Mouse (Mus musculus) liver, postnatal 0 days (tissue): Measurements from ENCODE around the gene Flrt1. TPM values are rescaled to one million over a fixed set of nuclear protein-coding genes. Genes with fewer than 3 reads are reported as not detected.

Source experiments
- ATAC-seq: fragments of 200-750 bp; cut with Nextera tagmentation; 2 replicates; pipeline ENCODE4 v1.8.0; 2017; ENCODE audit warnings: mild to moderate bottlenecking, moderate library complexity
- DNase-seq: peaks from one replicate; pipeline ENCODE4 v3.0.0-alpha.2; 2016
- H3K27ac ChIP-seq: fragments of 300-500 bp; sonication (generic); 2 replicates; pipeline ENCODE4 v1.5.1; 2014; ENCODE audit warnings: antibody characterized with exemption, moderate library complexity, mild to moderate bottlenecking, low read depth
- H3K27me3 ChIP-seq: fragments of 300-500 bp; sonication (generic); 2 replicates; pipeline ENCODE4 v1.6.1; 2014; ENCODE audit warnings: low read length, control low read depth, mixed read lengths; ENCODE audit not compliant: insufficient read depth
- H3K36me3 ChIP-seq: fragments of 300-500 bp; sonication (generic); replicated peaks from 2 replicates; pipeline ENCODE4 v1.6.1; 2014; ENCODE audit warnings: mild to moderate bottlenecking, control low read depth, low read length, moderate library complexity, mixed read lengths; ENCODE audit not compliant: insufficient read depth
- H3K4me1 ChIP-seq: fragments of 300-500 bp; sonication (generic); 2 replicates; pipeline ENCODE4 v1.6.1; 2014; ENCODE audit warnings: antibody characterized with exemption, mild to moderate bottlenecking, control low read depth; ENCODE audit not compliant: insufficient read depth
- H3K4me2 ChIP-seq: fragments of 300-500 bp; sonication (generic); 2 replicates; pipeline ENCODE4 v1.6.1; 2014; ENCODE audit warnings: low read depth, mild to moderate bottlenecking, low read length, moderate library complexity, mixed read lengths
- H3K4me3 ChIP-seq: fragments of 300-500 bp; sonication (generic); 2 replicates; pipeline ENCODE4 v1.5.1; 2014; ENCODE audit warnings: low read depth, low read length
- H3K9ac ChIP-seq: fragments of 300-500 bp; sonication (generic); replicated peaks from 2 replicates; pipeline ENCODE4 v1.6.1; 2014; ENCODE audit warnings: mild to moderate bottlenecking, moderate library complexity
- H3K9me3 ChIP-seq: fragments of 300-500 bp; sonication (generic); 2 replicates; pipeline ENCODE4 v1.6.1; 2016; ENCODE audit warnings: mild to moderate bottlenecking, control low read depth, low read length, mixed read lengths
- CTCF ChIP-seq: sonication (generic); IDR thresholded peaks from 2 replicates; pipeline ENCODE4 v1.5.1; 2016; ENCODE audit warnings: antibody characterized with exemption, low read depth
- EP300 ChIP-seq: IDR thresholded peaks from 2 replicates; pipeline ENCODE4 v1.6.1; 2016; ENCODE audit warnings: antibody characterized with exemption, low read depth, mild to moderate bottlenecking
- WGBS: fragments of 180-500 bp; shearing (Covaris S2); extraction: QIAGEN DNeasy Blood & Tissue Kit; methylation state at CpG from one replicate; pipeline ENCODE4 v1.1.7; 2014; ENCODE audit not compliant: insufficient replicate concordance; 5-methylcytosine and 5-hydroxymethylcytosine counted together
- polyA plus RNA-seq: library from polyadenylated mRNA; unstranded; fragments of >200 nt; fragmentation: Nextera tagmentation; extraction: Ambion mirVana; gene quantifications from 2 replicates; pipeline ENCODE4 v1.2.1, GENCODE M21; 2015

The Flrt1 gene
- polyA plus RNA-seq, 1 experiment from 2014 or later = 0.21 TPM

GRCm38 (mm10) chr19:7066034-7066827 is 39.3 kb downstream of the Flrt1 start:
- peak overlapping the region; percentile 11; the same call in 1 of the 2 replicates for H3K9ac ChIP-seq

DNA sequence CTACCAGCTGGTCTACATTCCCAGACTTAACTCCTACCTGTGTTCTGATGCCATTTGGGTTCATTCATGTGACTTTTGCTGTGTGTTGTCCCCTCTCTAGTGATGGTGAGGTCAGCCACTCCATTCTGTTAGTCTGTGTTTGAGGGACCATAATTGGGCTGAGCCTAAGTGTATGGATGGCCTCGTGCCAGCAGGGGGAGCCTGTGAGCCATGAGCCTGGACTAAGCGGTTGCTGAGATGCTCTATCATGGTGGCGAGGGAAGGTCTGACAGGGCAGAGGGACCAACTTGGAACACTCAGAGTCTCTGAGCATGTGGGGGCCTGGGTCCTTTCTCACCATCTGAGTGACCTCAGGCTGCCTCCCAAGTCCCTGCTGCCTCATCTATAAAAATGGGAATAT is 41.0 kb downstream of the Flrt1 start:
- ATAC-seq = peak; percentile 67
- TF ChIP-seq CTCF = peak; percentile 100
- TF ChIP-seq EP300 = no peak
- Histone ChIP-seq H3K27ac (no peak overlapping the region), H3K36me3 (no peaks in the 10 kb centered on the region), H3K27me3 (peaks cover 12% of the 10 kb centered on the region), H3K4me2 (no peak overlapping the region), H3K4me1 (peaks cover 17% of the 10 kb centered on the region), H3K9ac (no peak overlapping the region), H3K4me3 (no peak overlapping the region), H3K9me3 (no peaks in the 10 kb centered on the region)
- WGBS = 0% methylated on average over 3 of the region's 3 CpGs
- DNase-seq = peak; percentile 90

More at GRCm38 (mm10) chr19:7066034-7066827, 39.3 kb downstream of the Flrt1 start:
- peaks cover 20% of the 10 kb centered on the region for H3K4me1 ChIP-seq
- TF ChIP-seq CTCF (no peak), EP300 (no peak)
- peak overlapping the region; percentile 40; the same call in 1 of the 2 replicates for H3K4me2 ChIP-seq
- H3K4me3 ChIP-seq = no peak overlapping the region
- H3K9me3 ChIP-seq = no peaks in the 10 kb centered on the region
- DNase-seq = peak; percentile 60
- H3K36me3 ChIP-seq = no peaks in the 10 kb centered on the region
- H3K27ac ChIP-seq = no peak overlapping the region
- H3K27me3 ChIP-seq = peaks cover 21% of the 10 kb centered on the region
- WGBS = 32% methylated on average over 15 of the region's 15 CpGs
- ATAC-seq = peak; percentile 20; the same call in 1 of the 2 replicates

GRCm38 (mm10) chr19:7062916-7063315 is 42.6 kb downstream of the Flrt1 start:
- DNase-seq (no peak), ATAC-seq (no peak)
- WGBS = 85% methylated on average over 8 of the region's 8 CpGs
- Histone ChIP-seq H3K9ac (no peak overlapping the region), H3K27me3 (peaks cover 5% of the 10 kb centered on the region; the same call in 1 of the 2 replicates), H3K4me1 (peaks cover 23% of the 10 kb centered on the region), H3K4me2 (no peak overlapping the region), H3K4me3 (no peak overlapping the region), H3K9me3 (no peaks in the 10 kb centered on the region), H3K36me3 (no peaks in the 10 kb centered on the region), H3K27ac (no peak overlapping the region)
- TF ChIP-seq CTCF = no peak
- TF ChIP-seq EP300 = no peak

- TF ChIP-seq CTCF = no peak
- TF ChIP-seq EP300 = no peak
- H3K9me3 ChIP-seq = no peaks in the 10 kb centered on the region
- no peak overlapping the region for H3K27ac ChIP-seq
- no peak overlapping the region for H3K4me3 ChIP-seq
- H3K4me2 ChIP-seq = no peak overlapping the region
- peaks cover 23% of the 10 kb centered on the region for H3K4me1 ChIP-seq
- H3K27me3 ChIP-seq = no peaks in the 10 kb centered on the region
- ATAC-seq (no peak), DNase-seq (no peak)
- H3K36me3 ChIP-seq = no peaks in the 10 kb centered on the region
- WGBS = 84% methylated on average over 5 of the region's 5 CpGs
- H3K9ac ChIP-seq = no peak overlapping the region
Measured at GRCm38 (mm10) chr19:7062110-7062509, 43.4 kb downstream of the Flrt1 start.

- Histone ChIP-seq H3K4me3 (no peak overlapping the region), H3K27me3 (no peaks in the 10 kb centered on the region), H3K9ac (no peak overlapping the region; the same call in 1 of the 2 replicates), H3K27ac (no peak overlapping the region), H3K36me3 (no peaks in the 10 kb centered on the region), H3K9me3 (no peaks in the 10 kb centered on the region), H3K4me1 (peaks cover 23% of the 10 kb centered on the region), H3K4me2 (peak overlapping the region; percentile 99)
- ATAC-seq (peak; percentile 14), DNase-seq (no peak)
- no peak for TF ChIP-seq CTCF
- TF ChIP-seq EP300 = no peak
- 80% methylated on average over 6 of the region's 6 CpGs for WGBS
Measured at GRCm38 (mm10) chr19:7058541-7058940, 47.0 kb downstream of the Flrt1 start.

DNA sequence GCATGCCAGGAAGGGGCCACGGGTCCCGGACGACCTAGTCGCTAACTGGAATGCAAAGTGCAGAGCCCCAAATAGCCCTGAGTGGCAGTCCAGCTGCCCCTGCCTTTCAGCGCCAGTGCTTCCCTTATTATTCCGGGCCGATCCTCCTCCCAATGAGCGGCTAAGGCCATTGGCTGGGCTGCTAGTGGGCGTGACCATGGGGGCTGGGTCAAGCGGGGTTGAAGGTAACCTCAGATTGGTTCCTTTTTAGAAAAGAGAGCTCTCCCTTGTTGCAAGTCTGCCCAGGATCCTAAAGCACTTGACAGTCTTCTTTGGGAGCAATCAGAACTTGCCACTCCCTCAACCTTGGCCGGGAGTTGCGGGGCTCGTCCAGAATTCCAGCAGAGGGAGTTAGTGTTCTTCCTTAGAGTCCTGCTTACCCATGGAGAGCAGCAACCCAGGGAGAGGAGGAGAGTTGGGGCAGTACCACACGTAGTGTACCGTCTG is 47.8 kb downstream of the Flrt1 start:
- Histone ChIP-seq H3K4me1 (peaks cover 23% of the 10 kb centered on the region), H3K9ac (peak overlapping the region; percentile 70), H3K27me3 (no peaks in the 10 kb centered on the region), H3K27ac (peak overlapping the region; percentile 72), H3K36me3 (no peaks in the 10 kb centered on the region), H3K9me3 (no peaks in the 10 kb centered on the region), H3K4me3 (peak overlapping the region; percentile 67), H3K4me2 (peak overlapping the region; percentile 99)
- DNase-seq = peak; percentile 90
- WGBS = 5% methylated on average over 15 of the region's 15 CpGs
- TF ChIP-seq EP300 (no peak), CTCF (peak; percentile 35)
- ATAC-seq = peak; percentile 82
